Mouse (Mus musculus) kidney, adult 10 weeks (tissue): ENCODE measurements around the gene Rsph3b. TPM values are rescaled to one million over a fixed set of nuclear protein-coding genes. Genes with fewer than 3 reads are reported as not detected.

Experiments used
- polyA plus RNA-seq: library from polyadenylated mRNA; stranded (reverse); fragments of 350-450 nt; fragmentation: Illumina TruSeq; extraction: RNeasy Lipid Tissue Mini Kit (QIAGEN cat#74804); gene quantifications from one replicate; pipeline ENCODE4 v1.2.3, GENCODE M21; 2014; ENCODE audit warnings: low read depth, low replicate concordance

Gene Rsph3b
- polyA plus RNA-seq: 36.7 TPM

GRCm38 (mm10) chr17:6947984-6948768 is at the start of gene Rsph3b:
Gene Rsph3b, minus strand, starts transcription at chr17:6948682.

GRCm38 (mm10) chr17:6978287-6979248 is 30.1 kb upstream of the Rsph3b start, which contains the start of gene Gm49721:
Gene Gm49721, plus strand, starts transcription at chr17:6978904.

GRCm38 (mm10) chr17:6970334-6970733 is 21.9 kb upstream of the Rsph3b start, which contains the start of gene Rnaset2b:
Gene Rnaset2b, plus strand, starts transcription at chr17:6970634.

GRCm38 (mm10) chr17:6960776-6961175 is 12.3 kb upstream of the Rsph3b start, which contains the start of gene Tagap1:
Gene Tagap1, minus strand, starts transcription at chr17:6961156.

Other genes with a start within 250 kb of the Rsph3b start
- 180 TPM for gene Ezr, start 165.9 kb downstream of the Rsph3b start, polyA plus RNA-seq
- gene Tagap1, start 12.5 kb upstream of the Rsph3b start, polyA plus RNA-seq: 14.7 TPM
- 562 TPM for gene Rnaset2b, start 22.0 kb upstream of the Rsph3b start, polyA plus RNA-seq
- not detected for gene Gm49721, start 30.2 kb upstream of the Rsph3b start, polyA plus RNA-seq
- gene Gm1604a, start 76.9 kb upstream of the Rsph3b start, polyA plus RNA-seq: not detected
- 0.49 TPM for gene Rps6ka2, start 221.4 kb upstream of the Rsph3b start, polyA plus RNA-seq